ENCODE assay signal across 12 mouse cellular contexts in genomic region chr11:90498461-90498860, GRCm38 (mm10).
DNase-seq lines count a peak whose midpoint lies in the region; ATAC-seq and TF ChIP-seq lines count a peak whose summit lies in the region.
"Had no signal": no experiment of that assay in that cellular context is flagged by ENCODE, and none has a peak within 500 bp of the region (broad histone marks: within the 10 kb centered on the region; RNA-seq: fewer than 3 reads in every experiment).

No protein-coding gene starts in this region.

- H3K9ac ChIP-seq in forebrain, embryonic 13.5 days: no peak overlapping the region
- H3K9ac ChIP-seq: heart, embryonic 13.5 days; kidney, embryonic 15.5 days; lung, embryonic 15.5 days had no signal

- H3K27ac ChIP-seq in cerebellum, adult 2 months (ENCODE audit: insufficient read depth, low read length): no peak overlapping the region
- no peak overlapping the region for H3K27ac ChIP-seq in forebrain, embryonic 13.5 days
- H3K27ac ChIP-seq: heart, embryonic 13.5 days; kidney, embryonic 15.5 days; lung, embryonic 15.5 days had no signal

- H3K4me3 ChIP-seq in cerebellum, adult 2 months (replicated peaks; ENCODE audit: insufficient read depth, low read depth, low read length): no peak overlapping the region
- no peak overlapping the region for H3K4me3 ChIP-seq in forebrain, embryonic 13.5 days
- H3K4me3 ChIP-seq: erythroblast, embryonic 14.5 days; heart, embryonic 13.5 days; kidney, embryonic 15.5 days; lung, embryonic 15.5 days had no signal

- no peak overlapping the region for H3K4me2 ChIP-seq in forebrain, embryonic 13.5 days
- H3K4me2 ChIP-seq: heart, embryonic 13.5 days; kidney, embryonic 15.5 days; lung, embryonic 15.5 days had no signal

- no peak for TF ChIP-seq POLR2A in cerebellum, adult 2 months (IDR thresholded peaks at IDR 0.05; ENCODE audit: borderline replicate concordance, insufficient read depth, low read length)

- H3K9me3 ChIP-seq in forebrain, embryonic 13.5 days (replicated peaks): no peaks in the 10 kb centered on the region
- H3K9me3 ChIP-seq: heart, embryonic 13.5 days; kidney, embryonic 15.5 days; lung, embryonic 15.5 days had no signal

- H3K36me3 ChIP-seq in forebrain, embryonic 13.5 days (ENCODE audit: poor library complexity, severe bottlenecking): peaks cover 5% of the 10 kb centered on the region; the same call in 1 of the 2 replicates
- H3K36me3 ChIP-seq: lung, embryonic 15.5 days had no signal

- no peak for TF ChIP-seq CTCF in cerebellum, adult 2 months (IDR thresholded peaks at IDR 0.05; ENCODE audit: borderline replicate concordance, insufficient read depth, low read depth, low read length)

- no peaks in the 10 kb centered on the region for H3K4me1 ChIP-seq in cerebellum, adult 2 months (ENCODE audit: control insufficient read depth, insufficient read depth, low read length)
- H3K4me1 ChIP-seq in forebrain, embryonic 13.5 days: no peaks in the 10 kb centered on the region
- H3K4me1 ChIP-seq: kidney, embryonic 15.5 days; lung, embryonic 15.5 days had no signal

- intact Hi-C loops in left cerebral cortex, postnatal 4 days (cut with DNase I): no loop called here
- intact Hi-C loops in gastrocnemius, postnatal 36 days (cut with DNase I): no loop called here

- peak; percentile 12 to 29 for DNase-seq in cerebellum, adult 2 months
- no peak for DNase-seq in cerebellum, adult 8-10 months
- DNase-seq in left cerebral cortex, postnatal 4 days: peak; percentile 40
- no peak for DNase-seq in left cerebral cortex, adult 9 months (ENCODE audit: low spot score in 2 of 2)
- peak; percentile 25 to 27 for DNase-seq in gastrocnemius, postnatal 36 days
- peak; percentile 71 for DNase-seq in lung, postnatal 25 days (ENCODE audit: low spot score)

- WGBS in cerebellum, adult 2 months: 41% methylated on average over 5 of the region's 5 CpGs
- 64% methylated on average over 5 of the region's 5 CpGs for WGBS in forebrain, embryonic 13.5 days

- no peak for ATAC-seq in CD4-positive, CD25-positive, alpha-beta regulatory T cell, adult 4 months
- no peak for ATAC-seq in forebrain, embryonic 13.5 days

- no peaks in the 10 kb centered on the region; the same call in 1 of the 2 replicates for H3K27me3 ChIP-seq in cerebellum, adult 2 months (ENCODE audit: control insufficient read depth, insufficient read depth, low read length)
- no peaks in the 10 kb centered on the region for H3K27me3 ChIP-seq in forebrain, embryonic 13.5 days
- H3K27me3 ChIP-seq: heart, embryonic 13.5 days; kidney, embryonic 15.5 days; lung, embryonic 15.5 days had no signal

Comparison
In these comparisons a context has a peak if more than half of its experiments do, and no peak if none do; other contexts are left out.
1. DNase-seq: peak in cerebellum, adult 2 months (2 of 2), left cerebral cortex, postnatal 4 days (single experiment), gastrocnemius, postnatal 36 days (2 of 2) and lung, postnatal 25 days (single experiment); none in cerebellum, adult 8-10 months (single experiment) and left cerebral cortex, adult 9 months (0 of 2).